Mouse (Mus musculus) ES-E14 (cell line): ENCODE data around the gene Cldn20. TPM values are rescaled to one million over a fixed set of nuclear protein-coding genes. Genes with fewer than 3 reads are reported as not detected.

Experiments
- DNase-seq: peaks from one replicate; pipeline ENCODE4 v3.0.0-alpha.2; 2013; ENCODE audit warnings: low read depth, low spot score
- H3K27ac ChIP-seq: 2 replicates; pipeline ENCODE4 v1.5.1; 2012; ENCODE audit warnings: low read depth, mild to moderate bottlenecking, low read length, moderate library complexity, mixed read lengths; ENCODE audit not compliant: poor library complexity, insufficient read depth, severe bottlenecking
- H3K36me3 ChIP-seq: 2 replicates; pipeline ENCODE4 v1.6.1; 2012; ENCODE audit warnings: mild to moderate bottlenecking, low read length, moderate library complexity, mixed read lengths; ENCODE audit not compliant: control insufficient read depth, poor library complexity, insufficient read depth, severe bottlenecking
- H3K4me1 ChIP-seq, 2 experiments: fragments of 150-350 bp in 1 of 2; sonication (generic) in 1 of 2; 2 replicates each; pipeline ENCODE4 v1.6.1; 2012; ENCODE audit warnings: low read length in 2 of 2, mild to moderate bottlenecking in 1 of 2, mixed read lengths in 1 of 2; ENCODE audit not compliant: control insufficient read depth in 2 of 2, insufficient read depth in 2 of 2, poor library complexity in 1 of 2
- H3K4me3 ChIP-seq, 2 experiments: fragments of 150-350 bp in 1 of 2; sonication (generic) in 1 of 2; 2 replicates each; pipeline ENCODE4 v1.5.1; 2012; ENCODE audit warnings: low read length in 2 of 2, low read depth in 1 of 2, mild to moderate bottlenecking in 1 of 2, mixed read lengths in 1 of 2; ENCODE audit not compliant: insufficient read depth in 1 of 2, poor library complexity in 1 of 2, severe bottlenecking in 1 of 2
- H3K9ac ChIP-seq: 2 replicates; pipeline ENCODE4 v1.6.1; 2012; ENCODE audit warnings: low read depth, mild to moderate bottlenecking, low read length, mixed read lengths; ENCODE audit not compliant: poor library complexity, insufficient read depth, severe bottlenecking
- H3K9me3 ChIP-seq: fragments of 150-350 bp; sonication (generic); 2 replicates; pipeline ENCODE4 v1.6.1; 2012; ENCODE audit warnings: low read depth, mild to moderate bottlenecking, low read length; ENCODE audit not compliant: control insufficient read depth, insufficient read depth
- CHD2 ChIP-seq: IDR thresholded peaks from 2 replicates; pipeline ENCODE4 v1.6.1; 2014; ENCODE audit warnings: mild to moderate bottlenecking, low read depth, low read length, inconsistent platforms
- HCFC1 ChIP-seq: IDR thresholded peaks from 2 replicates; pipeline ENCODE4 v1.6.1; 2012; ENCODE audit warnings: low read length, inconsistent platforms, borderline replicate concordance; ENCODE audit not compliant: insufficient read depth
- MAFK ChIP-seq: IDR thresholded peaks from 2 replicates; pipeline ENCODE4 v1.6.1; 2014; ENCODE audit warnings: mild to moderate bottlenecking, low read depth, low read length, inconsistent platforms; ENCODE audit not compliant: insufficient read depth
- ZC3H11A ChIP-seq: IDR thresholded peaks from 2 replicates; pipeline ENCODE4 v1.6.1; 2012; ENCODE audit warnings: low read depth, mild to moderate bottlenecking, inconsistent platforms, low read length, borderline replicate concordance
- ZNF384 ChIP-seq: IDR thresholded peaks from 2 replicates; pipeline ENCODE4 v1.6.1; 2012; ENCODE audit warnings: low read depth, low read length, inconsistent platforms
- in situ Hi-C, 2 experiments: fragments of 600-800 bp; cut with MboI; formaldehyde crosslinking; loops; one replicate each; pipeline ENCODE4 v1.15.1; 2025; ENCODE audit warnings: low sequenced_read_pairs in 2 of 2, inconsistent platforms in 1 of 2; ENCODE audit not compliant: unreplicated experiment in 2 of 2
- total RNA-seq: library from RNA; depleted of rRNA; stranded (reverse); fragments of 300-350 nt; gene quantifications from 2 replicates; pipeline ENCODE4 v1.2.3, GENCODE M21; 2012

The Cldn20 gene
- total RNA-seq, 1 experiment: 0.58 TPM

GRCm38 (mm10) chr17:3495576-3495975 lies 36.8 kb upstream of the Cldn20 start:
- DNase-seq: no peak
- in situ Hi-C loops: no loop called here
- Histone ChIP-seq H3K27ac (no peak overlapping the region), H3K9ac (no peak overlapping the region), H3K9me3 (no peaks in the 10 kb centered on the region), H3K36me3 (no peaks in the 10 kb centered on the region), H3K4me3 (no peak overlapping the region), H3K4me1 (no peaks in the 10 kb centered on the region)
- TF ChIP-seq ZC3H11A (no peak), MAFK (no peak), ZNF384 (no peak), HCFC1 (no peak), CHD2 (no peak)

GRCm38 (mm10) chr17:3496080-3496479 lies 36.3 kb upstream of the Cldn20 start:
- Histone ChIP-seq H3K4me3 (no peak overlapping the region), H3K9ac (no peak overlapping the region), H3K27ac (no peak overlapping the region), H3K36me3 (no peaks in the 10 kb centered on the region), H3K4me1 (no peaks in the 10 kb centered on the region), H3K9me3 (no peaks in the 10 kb centered on the region)
- TF ChIP-seq HCFC1 (no peak), CHD2 (no peak), ZNF384 (no peak), MAFK (no peak), ZC3H11A (no peak)
- DNase-seq: no peak
- in situ Hi-C loops: no loop called here

GRCm38 (mm10) chr17:3498086-3498485 lies 34.3 kb upstream of the Cldn20 start:
- Histone ChIP-seq H3K4me1 (no peaks in the 10 kb centered on the region), H3K36me3 (no peaks in the 10 kb centered on the region), H3K4me3 (no peak overlapping the region), H3K27ac (no peak overlapping the region), H3K9ac (no peak overlapping the region), H3K9me3 (no peaks in the 10 kb centered on the region)
- peak; percentile 60 for DNase-seq
- in situ Hi-C loops: no loop called here
- TF ChIP-seq CHD2 (no peak), ZC3H11A (0 out of 2 replicates have a peak, but pooled peaks have one; percentile 41), ZNF384 (peak; percentile 93)

DNA sequence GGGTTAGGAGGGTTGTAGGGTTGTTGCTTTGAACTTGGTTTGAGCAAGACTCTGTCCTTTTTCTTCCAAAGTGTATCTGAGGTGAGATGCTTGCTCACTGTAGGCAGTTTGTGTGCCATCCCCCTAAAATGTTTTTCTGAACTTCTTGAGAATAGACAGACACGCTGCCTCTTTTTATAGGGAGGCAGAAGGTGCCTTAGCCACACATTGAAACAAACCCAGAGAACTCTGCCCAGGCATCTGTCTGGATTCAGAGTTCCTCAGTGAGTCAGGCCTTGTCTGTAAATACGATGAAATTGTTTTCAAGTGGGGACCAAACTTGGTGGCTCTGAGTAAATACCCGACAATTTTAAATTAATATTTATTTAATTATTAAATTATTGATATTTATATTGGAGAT lies 33.8 kb upstream of the Cldn20 start:
- no peak for DNase-seq
- no peaks in the 10 kb centered on the region for H3K4me1 ChIP-seq
- no peak overlapping the region for H3K27ac ChIP-seq
- H3K9me3 ChIP-seq: no peaks in the 10 kb centered on the region
- no peak overlapping the region for H3K9ac ChIP-seq
- H3K36me3 ChIP-seq: no peaks in the 10 kb centered on the region
- TF ChIP-seq ZC3H11A (no peak), CHD2 (no peak), MAFK (no peak), ZNF384 (no peak), HCFC1 (no peak)
- in situ Hi-C loops: no loop called here
- no peak overlapping the region for H3K4me3 ChIP-seq

GRCm38 (mm10) chr17:3499468-3499867 lies 32.9 kb upstream of the Cldn20 start:
- H3K27ac ChIP-seq: no peak overlapping the region
- TF ChIP-seq ZC3H11A (no peak), MAFK (no peak), CHD2 (no peak), ZNF384 (no peak), HCFC1 (no peak)
- H3K9me3 ChIP-seq: no peaks in the 10 kb centered on the region
- no peak overlapping the region for H3K9ac ChIP-seq
- in situ Hi-C loops: no loop called here
- H3K4me1 ChIP-seq: no peaks in the 10 kb centered on the region
- no peaks in the 10 kb centered on the region for H3K36me3 ChIP-seq
- no peak overlapping the region for H3K4me3 ChIP-seq
- DNase-seq: no peak
